Mouse (Mus musculus) kidney, adult 2 months (tissue): Measurements from ENCODE around the gene Neurl4. TPM values are rescaled to one million over a fixed set of nuclear protein-coding genes. Genes with fewer than 3 reads are reported as not detected.
A peak's percentile ranks its signal among the peaks of the same experiment; 100 is the strongest.

Source experiments
- DNase-seq: peaks from one replicate; pipeline ENCODE4 v3.0.0; 2021
- H3K27ac ChIP-seq: fragments of 200-500 bp; 2 replicates; pipeline ENCODE4 v1.5.1; 2012; ENCODE audit warnings: low read depth, low read length, control low read depth, inconsistent platforms; ENCODE audit not compliant: insufficient read depth
- H3K27me3 ChIP-seq: fragments of 200-500 bp; replicated peaks from 2 replicates; pipeline ENCODE4 v1.6.1; 2012; ENCODE audit warnings: mild to moderate bottlenecking, moderate library complexity, low read length, inconsistent platforms; ENCODE audit not compliant: control insufficient read depth, insufficient read depth
- H3K36me3 ChIP-seq: fragments of 200-500 bp; 2 replicates; pipeline ENCODE4 v1.6.1; 2012; ENCODE audit warnings: mild to moderate bottlenecking, moderate library complexity, low read length, inconsistent platforms; ENCODE audit not compliant: control insufficient read depth, insufficient read depth
- H3K4me1 ChIP-seq: fragments of 200-500 bp; 2 replicates; pipeline ENCODE4 v1.6.1; 2011; ENCODE audit warnings: low read length; ENCODE audit not compliant: control insufficient read depth, insufficient read depth
- H3K4me3 ChIP-seq: fragments of 200-500 bp; 2 replicates; pipeline ENCODE4 v1.5.1; 2011; ENCODE audit warnings: mild to moderate bottlenecking, low read depth, low read length, control low read depth; ENCODE audit not compliant: insufficient read depth
- CTCF ChIP-seq: fragments of 200-500 bp; conservative IDR thresholded peaks from 2 replicates; pipeline ENCODE4 v1.5.1; 2011; ENCODE audit warnings: low read depth, mild to moderate bottlenecking, control low read depth, low read length, moderate library complexity, mixed read lengths; ENCODE audit not compliant: insufficient read depth, insufficient read length
- POLR2A ChIP-seq: fragments of 200-500 bp; IDR thresholded peaks from one replicate; pipeline ENCODE4 v1.6.1; 2011; ENCODE audit warnings: low read depth, low read length, control low read depth
- WGBS: fragments of 180-500 bp; shearing (Covaris S2); methylation state at CpG from one replicate; pipeline ENCODE4 v1.1.7; 2018; 5-methylcytosine and 5-hydroxymethylcytosine counted together
- polyA plus RNA-seq: library from polyadenylated mRNA; depleted of rRNA; stranded (reverse); fragments of >200 nt; gene quantifications from 2 replicates; pipeline ENCODE4 v1.2.3, GENCODE M21; 2012

Neurl4 gene
- polyA plus RNA-seq, 1 experiment, result 72.0 TPM

GRCm38 (mm10) chr11:69933066-69933465 lies 32.2 kb downstream of the Neurl4 start:
- Histone ChIP-seq H3K27ac (no peak overlapping the region), H3K4me1 (peaks cover 9% of the 10 kb centered on the region), H3K4me3 (no peak overlapping the region), H3K27me3 (0 out of 2 replicates have a peak, but pooled peaks cover 1% of the 10 kb centered on the region), H3K36me3 (no peaks in the 10 kb centered on the region)
- TF ChIP-seq CTCF (no peak), POLR2A (no peak)
- DNase-seq, result no peak
- 78% methylated on average over 4 of the region's 4 CpGs for WGBS

GRCm38 (mm10) chr11:69934169-69934568 lies 33.3 kb downstream of the Neurl4 start:
- TF ChIP-seq POLR2A (no peak), CTCF (peak; percentile 85)
- Histone ChIP-seq H3K4me1 (peaks cover 9% of the 10 kb centered on the region), H3K27ac (no peak overlapping the region), H3K36me3 (no peaks in the 10 kb centered on the region), H3K4me3 (no peak overlapping the region), H3K27me3 (0 out of 2 replicates have a peak, but pooled peaks cover 1% of the 10 kb centered on the region)
- peak; percentile 90 for DNase-seq
- 2% methylated on average over 18 of the region's 18 CpGs for WGBS

GRCm38 (mm10) chr11:69934681-69935080 lies 33.8 kb downstream of the Neurl4 start:
- Histone ChIP-seq H3K4me1 (peaks cover 9% of the 10 kb centered on the region), H3K27ac (no peak overlapping the region), H3K36me3 (no peaks in the 10 kb centered on the region), H3K4me3 (no peak overlapping the region), H3K27me3 (0 out of 2 replicates have a peak, but pooled peaks cover 1% of the 10 kb centered on the region)
- TF ChIP-seq POLR2A (no peak), CTCF (no peak)
- no peak for DNase-seq
- WGBS, result 23% methylated on average over 6 of the region's 6 CpGs

GRCm38 (mm10) chr11:69935137-69935879 lies 34.4 kb downstream of the Neurl4 start, which contains the start of gene Ybx2:
TSS of gene Ybx2 (plus strand) at chr11:69935796.
- Histone ChIP-seq H3K4me1 (peaks cover 9% of the 10 kb centered on the region), H3K36me3 (no peaks in the 10 kb centered on the region), H3K4me3 (peak within 1 kb of the TSS; percentile 13), H3K27ac (peak within 1 kb of the TSS; percentile 68), H3K27me3 (0 out of 2 replicates have a peak, but pooled peaks cover 1% of the 10 kb centered on the region)
- TF ChIP-seq POLR2A (no peak), CTCF (no peak)
- peak; percentile 94 for DNase-seq
- 3% methylated on average over 62 of the region's 62 CpGs for WGBS

- H3K36me3 ChIP-seq, result no peaks in the 10 kb centered on the region
- H3K27me3 ChIP-seq, result 0 out of 2 replicates have a peak, but pooled peaks cover 1% of the 10 kb centered on the region
- peak overlapping the region; percentile 13 for H3K4me3 ChIP-seq
- TF ChIP-seq CTCF (no peak), POLR2A (no peak)
- H3K27ac ChIP-seq, result peak overlapping the region; percentile 68
- peak; percentile 57 for DNase-seq
- H3K4me1 ChIP-seq, result peaks cover 9% of the 10 kb centered on the region
- WGBS, result 2% methylated on average over 26 of the region's 30 CpGs
Observed at GRCm38 (mm10) chr11:69936156-69936555, 35.3 kb downstream of the Neurl4 start.

- Histone ChIP-seq H3K36me3 (no peaks in the 10 kb centered on the region), H3K4me1 (peaks cover 9% of the 10 kb centered on the region), H3K4me3 (peak overlapping the region; percentile 13; the same call in 1 of the 2 replicates), H3K27me3 (0 out of 2 replicates have a peak, but pooled peaks cover 1% of the 10 kb centered on the region), H3K27ac (peak overlapping the region; percentile 68)
- TF ChIP-seq POLR2A (no peak), CTCF (no peak)
- 16% methylated on average over 9 of the region's 9 CpGs for WGBS
- DNase-seq, result peak; percentile 66
Observed at GRCm38 (mm10) chr11:69936714-69937347, 36.0 kb downstream of the Neurl4 start.

GRCm38 (mm10) chr11:69937385-69937784 lies 36.5 kb downstream of the Neurl4 start:
- peak; percentile 57 for DNase-seq
- WGBS, result 29% methylated on average over 4 of the region's 4 CpGs

More at GRCm38 (mm10) chr11:69937385-69937784, 36.5 kb downstream of the Neurl4 start:
- Histone ChIP-seq H3K4me3 (no peak overlapping the region), H3K4me1 (peaks cover 9% of the 10 kb centered on the region), H3K36me3 (no peaks in the 10 kb centered on the region), H3K27ac (peak overlapping the region; percentile 68), H3K27me3 (0 out of 2 replicates have a peak, but pooled peaks cover 1% of the 10 kb centered on the region)
- no peak for TF ChIP-seq POLR2A
- no peak for TF ChIP-seq CTCF
